Mouse (Mus musculus): Measurements from ENCODE around the gene Rapgef5.

The Rapgef5 gene

GRCm38 (mm10) chr12:117516179-117516578 lies at the start of gene Rapgef5:
TSS of gene Rapgef5 (plus strand) at chr12:117516479.
- no peak for DNase-seq

GRCm38 (mm10) chr12:117468329-117468728 lies 48.0 kb upstream of the Rapgef5 start:
- DNase-seq, result peak; percentile 44

- DNase-seq, result peak; percentile 29
Measured at GRCm38 (mm10) chr12:117479014-117479413, 37.3 kb upstream of the Rapgef5 start.

- no peak for DNase-seq
Measured at GRCm38 (mm10) chr12:117479680-117480079, 36.6 kb upstream of the Rapgef5 start.

- no peak for DNase-seq
Measured at GRCm38 (mm10) chr12:117480958-117481357, 35.3 kb upstream of the Rapgef5 start.

GRCm38 (mm10) chr12:117482665-117483064 lies 33.6 kb upstream of the Rapgef5 start:
- peak; percentile 57 for DNase-seq

GRCm38 (mm10) chr12:117486118-117487057 lies 29.9 kb upstream of the Rapgef5 start:
- no peak for DNase-seq

GRCm38 (mm10) chr12:117496501-117497176 lies 19.6 kb upstream of the Rapgef5 start:
- DNase-seq, result no peak

GRCm38 (mm10) chr12:117497361-117497760 lies 18.9 kb upstream of the Rapgef5 start:
- peak; percentile 61 for DNase-seq

- DNase-seq, result no peak
Measured at GRCm38 (mm10) chr12:117499242-117499641, 17.0 kb upstream of the Rapgef5 start.

- peak; percentile 72 for DNase-seq
Measured at GRCm38 (mm10) chr12:117501180-117501579, 15.1 kb upstream of the Rapgef5 start.

GRCm38 (mm10) chr12:117502834-117503233 lies 13.4 kb upstream of the Rapgef5 start:
- no peak for DNase-seq

- DNase-seq, result no peak
Measured at GRCm38 (mm10) chr12:117505163-117505562, 11.1 kb upstream of the Rapgef5 start.

GRCm38 (mm10) chr12:117507772-117508171 lies 8.5 kb upstream of the Rapgef5 start:
- DNase-seq, result no peak

GRCm38 (mm10) chr12:117509919-117510318 lies 6.4 kb upstream of the Rapgef5 start:
- DNase-seq, result no peak

- DNase-seq, result no peak
Measured at GRCm38 (mm10) chr12:117512468-117512867, 3.8 kb upstream of the Rapgef5 start.

GRCm38 (mm10) chr12:117513150-117513932 lies 2.9 kb upstream of the Rapgef5 start:
- DNase-seq, result no peak

GRCm38 (mm10) chr12:117517275-117517936 lies 1.1 kb downstream of the Rapgef5 start:
- no peak for DNase-seq

- no peak for DNase-seq
Measured at GRCm38 (mm10) chr12:117524311-117525013, 8.2 kb downstream of the Rapgef5 start.

- no peak for DNase-seq
Measured at GRCm38 (mm10) chr12:117527889-117528288, 11.6 kb downstream of the Rapgef5 start.

GRCm38 (mm10) chr12:117528509-117529145 lies 12.3 kb downstream of the Rapgef5 start:
- peak; percentile 36 for DNase-seq

Data from layer of hippocampus, adult 9-11 months (tissue).